Mouse (Mus musculus): Measurements from ENCODE around the gene Qsox2. TPM values are rescaled to one million over a fixed set of nuclear protein-coding genes. Genes with fewer than 3 reads are reported as not detected.

Gene Qsox2
- total RNA-seq, 2 experiments from 2014 or later = 22.8 to 23.3 TPM

- intact Hi-C loops (cut with DNase I) = no loop called here
- no peak for DNase-seq (ENCODE audit: low spot score in 2 of 2)
Observed at GRCm38 (mm10) chr2:26230253-26230652, 7.1 kb downstream of the Qsox2 start.

GRCm38 (mm10) chr2:26227788-26228187 lies 9.5 kb downstream of the Qsox2 start:
- peak in 1 of 2 experiments; percentile 28 for DNase-seq (ENCODE audit: low spot score in 2 of 2)
- intact Hi-C loops (cut with DNase I) = loop anchor here (5.0 kb wide), 1 partner anchor 75 kb away; no protein-coding TSS in a partner anchor

- intact Hi-C loops (cut with DNase I) = loop anchor here (5.0 kb wide), 1 partner anchor 73 kb away; no protein-coding TSS in a partner anchor
- no peak for DNase-seq (ENCODE audit: low spot score in 2 of 2)
Observed at GRCm38 (mm10) chr2:26225242-26225641, 12.1 kb downstream of the Qsox2 start.

- intact Hi-C loops (cut with DNase I) = no loop called here
- DNase-seq (ENCODE audit: low spot score in 2 of 2) = no peak
Observed at GRCm38 (mm10) chr2:26223961-26224360, 13.4 kb downstream of the Qsox2 start.

- intact Hi-C loops (cut with DNase I) = no loop called here
- DNase-seq (ENCODE audit: low spot score in 2 of 2) = no peak
Observed at GRCm38 (mm10) chr2:26214526-26214925, 22.8 kb downstream of the Qsox2 start.

GRCm38 (mm10) chr2:26209566-26209965 lies 27.8 kb downstream of the Qsox2 start:
- no peak for DNase-seq (ENCODE audit: low spot score in 2 of 2)
- intact Hi-C loops (cut with DNase I) = no loop called here

GRCm38 (mm10) chr2:26208126-26208789 lies 29.1 kb downstream of the Qsox2 start, which contains the start of gene Lhx3:
TSS of gene Lhx3 (minus strand) at chr2:26208289.
- intact Hi-C loops (cut with DNase I) = no loop called here
- DNase-seq (ENCODE audit: low spot score in 2 of 2) = peak in 1 of 2 experiments; percentile 29

GRCm38 (mm10) chr2:26207559-26207958 lies 29.8 kb downstream of the Qsox2 start:
- intact Hi-C loops (cut with DNase I) = no loop called here
- DNase-seq (ENCODE audit: low spot score in 2 of 2) = no peak

- no peak for DNase-seq (ENCODE audit: low spot score in 2 of 2)
- intact Hi-C loops (cut with DNase I) = no loop called here
Observed at GRCm38 (mm10) chr2:26205761-26206160, 31.6 kb downstream of the Qsox2 start.

GRCm38 (mm10) chr2:26205126-26205525 lies 32.2 kb downstream of the Qsox2 start:
- intact Hi-C loops (cut with DNase I) = no loop called here
- no peak for DNase-seq (ENCODE audit: low spot score in 2 of 2)

- intact Hi-C loops (cut with DNase I) = no loop called here
- DNase-seq (ENCODE audit: low spot score in 2 of 2) = peak; percentile 35 to 42
Observed at GRCm38 (mm10) chr2:26202849-26203475, 34.4 kb downstream of the Qsox2 start.

- DNase-seq (ENCODE audit: low spot score in 2 of 2) = peak in 1 of 2 experiments; percentile 26
- intact Hi-C loops (cut with DNase I) = no loop called here
Observed at GRCm38 (mm10) chr2:26201926-26202848, 35.1 kb downstream of the Qsox2 start.

GRCm38 (mm10) chr2:26198488-26198887 lies 38.8 kb downstream of the Qsox2 start:
- no peak for DNase-seq (ENCODE audit: low spot score in 2 of 2)
- intact Hi-C loops (cut with DNase I) = no loop called here

GRCm38 (mm10) chr2:26194552-26195339 lies 42.6 kb downstream of the Qsox2 start:
- no peak for DNase-seq (ENCODE audit: low spot score in 2 of 2)
- intact Hi-C loops (cut with DNase I) = no loop called here

GRCm38 (mm10) chr2:26188517-26188916 lies 48.8 kb downstream of the Qsox2 start:
- intact Hi-C loops (cut with DNase I) = no loop called here
- no peak for DNase-seq (ENCODE audit: low spot score in 2 of 2)

- intact Hi-C loops (cut with DNase I) = no loop called here
- DNase-seq (ENCODE audit: low spot score in 2 of 2) = no peak
Observed at GRCm38 (mm10) chr2:26184352-26184751, 53.0 kb downstream of the Qsox2 start.

- intact Hi-C loops (cut with DNase I) = no loop called here
- DNase-seq (ENCODE audit: low spot score in 2 of 2) = no peak
Observed at GRCm38 (mm10) chr2:26182646-26183045, 54.7 kb downstream of the Qsox2 start.

GRCm38 (mm10) chr2:26177189-26177588 lies 60.1 kb downstream of the Qsox2 start:
- intact Hi-C loops (cut with DNase I) = no loop called here
- DNase-seq (ENCODE audit: low spot score in 2 of 2) = no peak

- no peak for DNase-seq (ENCODE audit: low spot score in 2 of 2)
- intact Hi-C loops (cut with DNase I) = no loop called here
Observed at GRCm38 (mm10) chr2:26176731-26177130, 60.6 kb downstream of the Qsox2 start.

Data from left cerebral cortex, postnatal 36 days (tissue).